9 mouse cellular contexts compared by ENCODE assay signal in the genomic region with DNA sequence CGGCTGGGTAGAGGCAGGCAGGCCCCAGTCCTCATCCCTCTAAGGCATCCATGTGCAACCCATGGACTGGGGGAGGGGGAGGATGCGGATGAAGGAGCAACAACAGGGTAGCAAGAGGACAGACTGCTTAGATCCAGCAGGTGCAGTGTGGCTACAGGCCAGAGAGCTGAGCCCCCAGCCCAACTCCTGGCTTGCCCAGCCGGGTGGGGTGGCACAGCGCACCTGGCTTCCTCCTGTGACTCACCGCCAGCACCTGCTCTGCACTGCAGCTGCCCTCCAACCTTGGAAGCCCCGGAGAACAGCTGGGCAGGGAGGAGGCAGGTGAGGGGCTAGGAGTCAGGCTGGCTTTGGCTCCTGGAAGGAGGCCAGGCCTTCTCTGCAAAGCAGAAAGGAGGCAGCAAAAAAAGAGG. TPM values are rescaled to one million over a fixed set of nuclear protein-coding genes. Genes with fewer than 3 reads are reported as not detected.
DNase-seq lines count a peak whose midpoint lies in the region; ATAC-seq and TF ChIP-seq lines count a peak whose summit lies in the region.
"Had no signal": no experiment of that assay in that cellular context is flagged by ENCODE, and none has a peak within 500 bp of the region (broad histone marks: within the 10 kb centered on the region; RNA-seq: fewer than 3 reads in every experiment).

No protein-coding gene starts in this region.

- WGBS in lung, postnatal 0 days: 38% methylated on average over 6 of the region's 6 CpGs
- WGBS in liver, embryonic 11.5 days: 54% methylated on average over 6 of the region's 6 CpGs

- ATAC-seq in cerebellum, adult (ENCODE audit: insufficient number of reproducible peaks, low FRiP score, low TSS enrichment): no peak
- peak; percentile 34 for ATAC-seq in lung, postnatal 0 days
- peak; percentile 16; the same call in 1 of the 2 replicates for ATAC-seq in liver, embryonic 11.5 days (replicated peaks; ENCODE audit: low FRiP score)
- ATAC-seq in megakaryocyte progenitor cell, adult 5-6 weeks (replicated peaks; ENCODE audit: poor library complexity): no peak

- H3K36me3 ChIP-seq in lung, postnatal 0 days (ENCODE audit: insufficient read depth, low read length): no peaks in the 10 kb centered on the region
- H3K36me3 ChIP-seq in liver, embryonic 11.5 days (ENCODE audit: control insufficient read depth, insufficient read depth, low read length): no peaks in the 10 kb centered on the region

- no peak overlapping the region for H3K9ac ChIP-seq in lung, postnatal 0 days (replicated peaks; ENCODE audit: low read depth)
- H3K9ac ChIP-seq in liver, embryonic 11.5 days (ENCODE audit: low read depth, low read length): 0 out of 2 replicates have a peak overlapping the region, but pooled peaks have one; percentile 17

- peak; percentile 31 for DNase-seq in cerebellum, adult 11 months
- DNase-seq in lung, postnatal 0 days (ENCODE audit: low spot score): no peak
- DNase-seq in lung, postnatal 14 days: no peak
- no peak for DNase-seq in liver, embryonic 11.5 days (ENCODE audit: low spot score)
- DNase-seq in thymus, postnatal 10 days (ENCODE audit: low spot score in 2 of 2): peak; percentile 70 to 77
- DNase-seq in kidney, adult 18-20 months: no peak

- no peaks in the 10 kb centered on the region for H3K27me3 ChIP-seq in lung, postnatal 0 days (replicated peaks; ENCODE audit: insufficient read depth, low read length)
- peaks cover 5% of the 10 kb centered on the region for H3K27me3 ChIP-seq in liver, embryonic 11.5 days (replicated peaks; ENCODE audit: control insufficient read depth, insufficient read depth, low read length)

- no peaks in the 10 kb centered on the region for H3K9me3 ChIP-seq in lung, postnatal 0 days (ENCODE audit: low read length)
- H3K9me3 ChIP-seq in liver, embryonic 11.5 days (ENCODE audit: control insufficient read depth, low read length): no peaks in the 10 kb centered on the region

- TF ChIP-seq CTCF in lung, postnatal 0 days (IDR thresholded peaks at IDR 0.05): no peak

- no peak overlapping the region for H3K4me3 ChIP-seq in lung, postnatal 0 days (ENCODE audit: low read depth, low read length)
- H3K4me3 ChIP-seq in liver, embryonic 11.5 days (ENCODE audit: low read depth, low read length): peak overlapping the region; percentile 36

- H3K4me1 ChIP-seq in lung, postnatal 0 days (ENCODE audit: insufficient read depth, low read depth, low read length): peaks cover 15% of the 10 kb centered on the region
- H3K4me1 ChIP-seq in liver, embryonic 11.5 days (replicated peaks; ENCODE audit: control insufficient read depth, insufficient read depth, low read length): peaks cover 32% of the 10 kb centered on the region

- H3K4me2 ChIP-seq in lung, postnatal 0 days (replicated peaks; ENCODE audit: low read depth, low read length): peak overlapping the region; percentile 53
- peak overlapping the region; percentile 70 for H3K4me2 ChIP-seq in liver, embryonic 11.5 days

- TF ChIP-seq EP300 in lung, postnatal 0 days (IDR thresholded peaks at IDR 0.05): no peak

- H3K27ac ChIP-seq in lung, postnatal 0 days (ENCODE audit: low read length): peak overlapping the region; percentile 71; the same call in 1 of the 2 replicates
- peak overlapping the region; percentile 50; the same call in 1 of the 2 replicates for H3K27ac ChIP-seq in liver, embryonic 11.5 days (ENCODE audit: low read depth, low read length)

RNA-seq across cellular contexts. Expression of a gene that starts 21.8 kb away (rescaled TPM):
- polyA plus RNA-seq in lung, postnatal 0 days (2015; fragmentation: Nextera tagmentation; extraction: Ambion mirVana): 11.7 and 15.0 TPM in 2 replicates
- polyA plus RNA-seq in liver, embryonic 11.5 days (2014; fragmentation: Nextera tagmentation; extraction: Ambion mirVana): 0.77 and 0.78 TPM in 2 replicates
- 0.42 and 0.66 TPM in 2 replicates for total RNA-seq in megakaryocyte progenitor cell, adult 5-6 weeks (2015)
- total RNA-seq in megakaryocyte progenitor cell, adult 5-6 weeks (2017): 0.64 and 1.00 TPM in 2 replicates

RNA-seq across cellular contexts. Expression of a gene that starts 32.7 kb away (rescaled TPM):
- polyA plus RNA-seq in lung, postnatal 0 days (2015; fragmentation: Nextera tagmentation; extraction: Ambion mirVana): 19.4 and 23.1 TPM in 2 replicates
- polyA plus RNA-seq in liver, embryonic 11.5 days (2014; fragmentation: Nextera tagmentation; extraction: Ambion mirVana): 18.2 and 22.1 TPM in 2 replicates
- total RNA-seq in megakaryocyte progenitor cell, adult 5-6 weeks (2015): 4.6 and 4.9 TPM in 2 replicates
- total RNA-seq in megakaryocyte progenitor cell, adult 5-6 weeks (2017): 5.4 and 7.3 TPM in 2 replicates

RNA-seq across cellular contexts. Expression of a gene that starts 40.8 kb away (rescaled TPM):
- polyA plus RNA-seq in lung, postnatal 0 days (2015; fragmentation: Nextera tagmentation; extraction: Ambion mirVana): 0.62 TPM in 1 of 2 replicates, not detected in the other
- not detected in 2 replicates for polyA plus RNA-seq in liver, embryonic 11.5 days (2014; fragmentation: Nextera tagmentation; extraction: Ambion mirVana)
- total RNA-seq in megakaryocyte progenitor cell, adult 5-6 weeks (2015): 0.62 and 0.83 TPM in 2 replicates
- 3.1 TPM in 1 of 2 replicates, not detected in the other for total RNA-seq in megakaryocyte progenitor cell, adult 5-6 weeks (2017)
- total RNA-seq: common myeloid progenitor, adult 5-6 weeks had no signal

RNA-seq across cellular contexts. Expression of a gene that starts 43.3 kb away (rescaled TPM):
- polyA plus RNA-seq in lung, postnatal 0 days (2015; fragmentation: Nextera tagmentation; extraction: Ambion mirVana): 6.2 and 10.5 TPM in 2 replicates
- 11.0 and 13.4 TPM in 2 replicates for polyA plus RNA-seq in liver, embryonic 11.5 days (2014; fragmentation: Nextera tagmentation; extraction: Ambion mirVana)
- total RNA-seq in megakaryocyte progenitor cell, adult 5-6 weeks (2015): 1.3 and 2.5 TPM in 2 replicates
- 4.8 and 7.4 TPM in 2 replicates for total RNA-seq in megakaryocyte progenitor cell, adult 5-6 weeks (2017)

Comparison
In these comparisons a context has a peak if more than half of its experiments do, and no peak if none do; other contexts are left out.
1. DNase-seq: peak in cerebellum, adult 11 months (single experiment) and thymus, postnatal 10 days (2 of 2); none in lung, postnatal 0 days (single experiment), lung, postnatal 14 days (single experiment), liver, embryonic 11.5 days (single experiment) and kidney, adult 18-20 months (single experiment).
2. ATAC-seq: peak in lung, postnatal 0 days (single experiment) and liver, embryonic 11.5 days (single experiment); none in cerebellum, adult (single experiment) and megakaryocyte progenitor cell, adult 5-6 weeks (single experiment).